Mouse (Mus musculus): ENCODE data around the gene Ddr2. TPM values are rescaled to one million over a fixed set of nuclear protein-coding genes. Genes with fewer than 3 reads are reported as not detected.

The Ddr2 gene
- total and polyA plus RNA-seq, 2 experiments from 2014 or later, result 8.2 to 9.7 TPM

GRCm38 (mm10) chr1:170056214-170056613 is 54.3 kb downstream of the Ddr2 start:
- no peak overlapping the region for H3K4me2 ChIP-seq (ENCODE audit: low read depth)
- 0 out of 2 replicates have a peak, but pooled peaks cover 4% of the 10 kb centered on the region for H3K9me3 ChIP-seq (ENCODE audit: low read length)
- H3K27me3 ChIP-seq (ENCODE audit: insufficient read depth, low read length), result no peaks in the 10 kb centered on the region
- no peaks in the 10 kb centered on the region for H3K4me1 ChIP-seq (ENCODE audit: insufficient read depth)
- no peak overlapping the region for H3K4me3 ChIP-seq (ENCODE audit: low read depth, low read length)
- TF ChIP-seq CTCF (IDR thresholded peaks at IDR 0.05; ENCODE audit: low read depth), result no peak
- no peaks in the 10 kb centered on the region for H3K36me3 ChIP-seq (ENCODE audit: insufficient read depth)
- no peak overlapping the region for H3K9ac ChIP-seq
- H3K27ac ChIP-seq (ENCODE audit: low read depth, low read length), result no peak overlapping the region
- DNase-seq (no peak), ATAC-seq (no peak)
- WGBS, result 50% methylated on average over 6 of the region's 6 CpGs

GRCm38 (mm10) chr1:170052469-170053065 is 58.0 kb downstream of the Ddr2 start:
- ATAC-seq, result no peak
- H3K4me2 ChIP-seq (ENCODE audit: low read depth), result no peak overlapping the region

GRCm38 (mm10) chr1:170051631-170052177 is 58.9 kb downstream of the Ddr2 start:
- 39% methylated on average over 5 of the region's 5 CpGs for WGBS

More at GRCm38 (mm10) chr1:170052469-170053065, 58.0 kb downstream of the Ddr2 start:
- 96% methylated on average over 1 of the region's 1 CpGs for WGBS
- Histone ChIP-seq H3K4me3 (ENCODE audit: low read depth, low read length) (no peak overlapping the region), H3K27me3 (ENCODE audit: insufficient read depth, low read length) (no peaks in the 10 kb centered on the region), H3K9ac (no peak overlapping the region), H3K4me1 (ENCODE audit: insufficient read depth) (no peaks in the 10 kb centered on the region), H3K9me3 (ENCODE audit: low read length) (no peaks in the 10 kb centered on the region), H3K27ac (ENCODE audit: low read depth, low read length) (no peak overlapping the region), H3K36me3 (ENCODE audit: insufficient read depth) (no peaks in the 10 kb centered on the region)
- TF ChIP-seq CTCF (IDR thresholded peaks at IDR 0.05; ENCODE audit: low read depth), result no peak
- no peak for DNase-seq

GRCm38 (mm10) chr1:170048434-170048833 is 62.1 kb downstream of the Ddr2 start:
- Histone ChIP-seq H3K4me1 (ENCODE audit: insufficient read depth) (no peaks in the 10 kb centered on the region), H3K9me3 (ENCODE audit: low read length) (no peaks in the 10 kb centered on the region), H3K4me2 (ENCODE audit: low read depth) (no peak overlapping the region), H3K9ac (no peak overlapping the region), H3K4me3 (ENCODE audit: low read depth, low read length) (no peak overlapping the region), H3K27me3 (ENCODE audit: insufficient read depth, low read length) (no peaks in the 10 kb centered on the region), H3K36me3 (ENCODE audit: insufficient read depth) (no peaks in the 10 kb centered on the region), H3K27ac (ENCODE audit: low read depth, low read length) (no peak overlapping the region)
- 88% methylated on average over 4 of the region's 4 CpGs for WGBS
- DNase-seq, result no peak
- no peak for TF ChIP-seq CTCF (IDR thresholded peaks at IDR 0.05; ENCODE audit: low read depth)
- ATAC-seq, result no peak

More at GRCm38 (mm10) chr1:170051631-170052177, 58.9 kb downstream of the Ddr2 start:
- no peaks in the 10 kb centered on the region for H3K9me3 ChIP-seq (ENCODE audit: low read length)
- H3K27me3 ChIP-seq (ENCODE audit: insufficient read depth, low read length), result no peaks in the 10 kb centered on the region
- no peak for TF ChIP-seq CTCF (IDR thresholded peaks at IDR 0.05; ENCODE audit: low read depth)
- no peak overlapping the region for H3K4me3 ChIP-seq (ENCODE audit: low read depth, low read length)
- no peak overlapping the region for H3K4me2 ChIP-seq (ENCODE audit: low read depth)
- DNase-seq (no peak), ATAC-seq (no peak)
- no peaks in the 10 kb centered on the region for H3K4me1 ChIP-seq (ENCODE audit: insufficient read depth)
- H3K27ac ChIP-seq (ENCODE audit: low read depth, low read length), result no peak overlapping the region
- no peak overlapping the region for H3K9ac ChIP-seq
- H3K36me3 ChIP-seq (ENCODE audit: insufficient read depth), result no peaks in the 10 kb centered on the region

DNA sequence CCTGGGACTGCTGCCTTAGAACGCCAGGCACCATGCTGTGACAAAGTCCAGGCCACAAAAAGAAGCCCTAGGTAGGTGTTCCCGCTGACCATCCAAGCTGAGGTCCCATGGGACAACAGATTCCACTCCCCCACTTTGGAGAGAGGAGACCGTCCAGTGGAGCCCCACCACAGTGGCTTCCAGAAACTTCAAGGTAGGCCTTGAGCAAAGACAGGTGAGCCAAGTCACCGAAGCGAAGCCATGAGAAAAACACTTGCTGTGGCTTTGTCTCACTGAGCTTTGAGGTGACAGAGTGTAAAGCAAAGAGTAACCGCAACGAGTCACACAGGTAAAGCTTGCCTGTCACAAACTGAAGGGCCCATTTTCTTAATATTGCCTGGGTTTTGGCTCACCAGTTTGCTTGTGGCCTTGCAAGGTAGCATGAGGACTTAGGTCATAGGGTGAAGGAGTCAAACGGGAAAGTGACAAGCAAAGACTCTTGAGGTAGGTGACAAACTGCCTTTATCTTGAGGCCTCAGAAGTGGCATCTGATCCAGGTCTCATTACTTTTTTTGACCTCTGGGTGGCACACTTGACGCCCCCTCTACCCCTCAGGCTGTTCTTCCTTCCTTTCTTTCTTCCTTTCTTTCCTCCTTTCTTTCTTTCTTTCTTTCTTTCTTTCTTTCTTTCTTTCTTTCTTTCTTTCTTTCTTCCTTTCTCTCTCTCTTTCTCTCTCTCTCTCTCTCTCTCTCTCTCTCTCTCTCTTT is 65.7 kb downstream of the Ddr2 start:
- no peak for TF ChIP-seq CTCF (IDR thresholded peaks at IDR 0.05; ENCODE audit: low read depth)
- DNase-seq (no peak), ATAC-seq (no peak)
- H3K27me3 ChIP-seq (ENCODE audit: insufficient read depth, low read length), result no peaks in the 10 kb centered on the region
- no peaks in the 10 kb centered on the region for H3K9me3 ChIP-seq (ENCODE audit: low read length)
- H3K4me3 ChIP-seq (ENCODE audit: low read depth, low read length), result no peak overlapping the region
- H3K9ac ChIP-seq, result no peak overlapping the region
- H3K4me1 ChIP-seq (ENCODE audit: insufficient read depth), result no peaks in the 10 kb centered on the region
- WGBS, result 75% methylated on average over 9 of the region's 9 CpGs
- H3K27ac ChIP-seq (ENCODE audit: low read depth, low read length), result no peak overlapping the region
- H3K4me2 ChIP-seq (ENCODE audit: low read depth), result no peak overlapping the region
- no peaks in the 10 kb centered on the region for H3K36me3 ChIP-seq (ENCODE audit: insufficient read depth)

DNA sequence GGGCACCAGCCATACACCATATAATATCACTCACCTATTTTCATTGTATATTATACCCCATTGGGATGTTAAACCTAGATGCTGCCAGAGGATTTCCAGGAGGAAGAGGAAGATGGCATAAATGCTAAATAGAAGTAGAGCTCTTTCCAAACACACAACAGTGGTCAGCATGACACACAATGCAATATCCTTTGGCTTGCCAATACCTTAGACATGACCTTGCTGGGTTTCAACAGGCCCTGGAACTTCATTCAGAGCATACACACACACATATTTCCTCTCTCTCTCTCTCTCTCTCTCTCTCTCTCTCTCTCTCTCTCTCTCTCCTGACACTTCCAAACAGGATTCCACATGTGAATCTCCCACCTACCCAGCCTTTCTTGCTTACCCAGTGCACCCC is 66.8 kb downstream of the Ddr2 start:
- Histone ChIP-seq H3K27me3 (ENCODE audit: insufficient read depth, low read length) (no peaks in the 10 kb centered on the region), H3K4me1 (ENCODE audit: insufficient read depth) (no peaks in the 10 kb centered on the region), H3K9ac (no peak overlapping the region), H3K4me3 (ENCODE audit: low read depth, low read length) (no peak overlapping the region), H3K4me2 (ENCODE audit: low read depth) (no peak overlapping the region), H3K36me3 (ENCODE audit: insufficient read depth) (no peaks in the 10 kb centered on the region), H3K9me3 (ENCODE audit: low read length) (no peaks in the 10 kb centered on the region), H3K27ac (ENCODE audit: low read depth, low read length) (no peak overlapping the region)
- no peak for ATAC-seq
- no peak for DNase-seq
- TF ChIP-seq CTCF (IDR thresholded peaks at IDR 0.05; ENCODE audit: low read depth), result no peak

- 93% methylated on average over 5 of the region's 5 CpGs for WGBS
- no peak overlapping the region for H3K27ac ChIP-seq (ENCODE audit: low read depth, low read length)
- DNase-seq (no peak), ATAC-seq (no peak)
- H3K9me3 ChIP-seq (ENCODE audit: low read length), result no peaks in the 10 kb centered on the region
- H3K4me2 ChIP-seq (ENCODE audit: low read depth), result no peak overlapping the region
- H3K9ac ChIP-seq, result no peak overlapping the region
- H3K4me1 ChIP-seq (ENCODE audit: insufficient read depth), result no peaks in the 10 kb centered on the region
- H3K4me3 ChIP-seq (ENCODE audit: low read depth, low read length), result no peak overlapping the region
- no peaks in the 10 kb centered on the region for H3K36me3 ChIP-seq (ENCODE audit: insufficient read depth)
- no peaks in the 10 kb centered on the region for H3K27me3 ChIP-seq (ENCODE audit: insufficient read depth, low read length)
- TF ChIP-seq CTCF (IDR thresholded peaks at IDR 0.05; ENCODE audit: low read depth), result no peak
These were observed 67.6 kb downstream of the Ddr2 start for GRCm38 (mm10) chr1:170042996-170043395.

Data from forebrain, postnatal 0 days (tissue).